Mouse (Mus musculus): ENCODE results near the gene Syn3. TPM values are rescaled to one million over a fixed set of nuclear protein-coding genes. Genes with fewer than 3 reads are reported as not detected.

Gene Syn3
- polyA plus RNA-seq, 1 experiment from 2014 or later = 4.0 TPM

DNA sequence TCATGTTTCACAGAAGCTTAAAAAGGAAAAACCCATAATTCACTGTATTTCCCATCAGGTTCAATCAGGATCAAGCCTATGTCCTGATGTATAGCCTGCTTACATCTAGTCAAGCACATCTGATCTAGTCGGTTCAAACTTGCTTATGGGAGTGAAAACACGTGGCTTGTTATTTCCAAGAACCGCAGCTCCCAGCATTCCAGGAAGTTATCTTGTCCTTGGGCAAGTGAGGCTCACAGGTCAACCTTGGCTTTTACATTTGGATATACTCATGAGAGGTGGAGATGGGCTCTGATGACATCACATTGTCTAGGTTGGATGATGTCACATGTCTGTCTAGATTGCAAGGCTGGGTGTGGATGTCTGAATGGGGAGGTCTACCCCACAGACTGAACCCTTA, 185.7 kb downstream of the Syn3 start:
- H3K4me2 ChIP-seq (ENCODE audit: low read depth, low read length) = no peak overlapping the region
- H3K9ac ChIP-seq (ENCODE audit: low read length) = no peak overlapping the region
- H3K4me1 ChIP-seq (ENCODE audit: control insufficient read depth, insufficient read depth, low read length) = peaks cover 5% of the 10 kb centered on the region; the same call in 1 of the 2 replicates
- no peak overlapping the region for H3K4me3 ChIP-seq (replicated peaks; ENCODE audit: low read length)
- no peaks in the 10 kb centered on the region for H3K36me3 ChIP-seq (ENCODE audit: control insufficient read depth, insufficient read depth, low read length)
- no peak overlapping the region for H3K27ac ChIP-seq (ENCODE audit: low read length)
- no peak for ATAC-seq (ENCODE audit: insufficient read depth, low FRiP score)
- H3K27me3 ChIP-seq (ENCODE audit: control insufficient read depth, insufficient read depth, low read length) = no peaks in the 10 kb centered on the region
- WGBS = 87% methylated on average over 3 of the region's 3 CpGs
- no peaks in the 10 kb centered on the region for H3K9me3 ChIP-seq (replicated peaks; ENCODE audit: control insufficient read depth, low read length)

DNA sequence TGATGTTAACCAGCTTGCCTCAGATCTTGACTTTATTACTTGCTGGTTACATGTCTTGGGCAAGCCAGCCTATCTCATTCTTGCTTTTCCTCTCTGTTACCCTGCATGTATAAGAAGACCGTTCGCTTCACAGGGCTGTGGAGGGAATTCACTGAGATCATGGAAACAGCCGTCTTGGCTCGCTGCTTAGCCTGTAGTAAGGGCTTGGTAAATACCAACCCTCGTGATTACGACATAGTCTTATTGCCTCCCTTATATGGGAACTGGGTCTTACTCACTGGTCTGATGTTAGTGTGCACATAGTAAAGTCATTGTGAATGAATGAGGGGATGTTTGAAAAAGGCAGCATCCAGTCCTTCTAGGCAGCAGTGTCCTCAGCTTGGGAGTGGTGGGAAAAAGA, 188.2 kb downstream of the Syn3 start:
- Histone ChIP-seq H3K4me2 (ENCODE audit: low read depth, low read length) (no peak overlapping the region), H3K4me1 (ENCODE audit: control insufficient read depth, insufficient read depth, low read length) (peaks cover 5% of the 10 kb centered on the region; the same call in 1 of the 2 replicates), H3K9me3 (replicated peaks; ENCODE audit: control insufficient read depth, low read length) (no peaks in the 10 kb centered on the region), H3K4me3 (replicated peaks; ENCODE audit: low read length) (no peak overlapping the region), H3K9ac (ENCODE audit: low read length) (no peak overlapping the region), H3K27ac (ENCODE audit: low read length) (peak overlapping the region; percentile 1; the same call in 1 of the 2 replicates), H3K27me3 (ENCODE audit: control insufficient read depth, insufficient read depth, low read length) (no peaks in the 10 kb centered on the region), H3K36me3 (ENCODE audit: control insufficient read depth, insufficient read depth, low read length) (no peaks in the 10 kb centered on the region)
- ATAC-seq (ENCODE audit: insufficient read depth, low FRiP score) = peak; percentile 77; the same call in 1 of the 2 replicates
- 38% methylated on average over 6 of the region's 6 CpGs for WGBS

DNA sequence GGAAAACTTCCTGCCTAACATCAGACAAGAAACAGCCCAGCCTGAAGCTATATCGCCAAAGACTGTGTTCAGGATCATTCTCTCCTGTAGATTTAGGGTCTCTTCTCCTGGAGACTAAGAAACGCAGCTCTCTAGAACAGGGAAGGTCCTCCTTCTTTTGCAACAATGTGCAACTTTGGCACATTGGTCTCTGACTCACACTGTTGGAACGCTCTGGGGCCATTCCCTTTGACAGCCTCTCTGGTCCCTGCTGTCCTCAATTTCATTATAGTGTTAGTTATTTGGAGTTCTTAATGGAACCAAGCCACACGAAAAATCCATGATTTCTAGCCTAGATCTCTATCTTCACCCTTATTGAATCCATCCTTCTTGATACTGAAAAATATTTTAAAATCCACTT, 191.5 kb downstream of the Syn3 start:
- Histone ChIP-seq H3K4me1 (ENCODE audit: control insufficient read depth, insufficient read depth, low read length) (peaks cover 13% of the 10 kb centered on the region), H3K27ac (ENCODE audit: low read length) (no peak overlapping the region), H3K4me2 (ENCODE audit: low read depth, low read length) (no peak overlapping the region), H3K27me3 (ENCODE audit: control insufficient read depth, insufficient read depth, low read length) (no peaks in the 10 kb centered on the region), H3K4me3 (replicated peaks; ENCODE audit: low read length) (no peak overlapping the region), H3K9me3 (replicated peaks; ENCODE audit: control insufficient read depth, low read length) (no peaks in the 10 kb centered on the region), H3K9ac (ENCODE audit: low read length) (no peak overlapping the region), H3K36me3 (ENCODE audit: control insufficient read depth, insufficient read depth, low read length) (no peaks in the 10 kb centered on the region)
- ATAC-seq (ENCODE audit: insufficient read depth, low FRiP score) = no peak
- 81% methylated on average over 4 of the region's 4 CpGs for WGBS

DNA sequence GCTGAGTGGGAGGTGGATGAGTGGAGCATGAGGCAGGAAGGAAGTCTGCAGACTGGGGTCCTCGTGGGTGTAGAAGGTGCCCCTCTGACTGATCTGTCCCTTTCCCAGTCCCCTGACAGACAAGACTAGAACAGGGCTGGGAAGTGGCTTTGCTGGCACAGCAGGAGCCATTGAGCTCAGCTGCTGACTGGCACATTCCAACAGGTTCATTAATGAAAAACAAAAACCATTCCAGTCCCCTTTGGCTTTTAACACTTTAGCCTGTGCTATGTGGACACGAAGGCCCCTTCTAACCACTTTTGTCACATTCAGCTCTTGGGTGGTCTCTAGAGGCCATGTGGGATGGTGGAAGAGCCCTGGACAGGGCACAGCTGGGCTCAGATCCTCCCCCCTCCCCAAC, 194.1 kb downstream of the Syn3 start:
- no peaks in the 10 kb centered on the region for H3K27me3 ChIP-seq (ENCODE audit: control insufficient read depth, insufficient read depth, low read length)
- H3K9me3 ChIP-seq (replicated peaks; ENCODE audit: control insufficient read depth, low read length) = no peaks in the 10 kb centered on the region
- H3K27ac ChIP-seq (ENCODE audit: low read length) = no peak overlapping the region
- H3K4me2 ChIP-seq (ENCODE audit: low read depth, low read length) = no peak overlapping the region
- H3K36me3 ChIP-seq (ENCODE audit: control insufficient read depth, insufficient read depth, low read length) = no peaks in the 10 kb centered on the region
- H3K4me3 ChIP-seq (replicated peaks; ENCODE audit: low read length) = no peak overlapping the region
- no peak for ATAC-seq (ENCODE audit: insufficient read depth, low FRiP score)
- H3K9ac ChIP-seq (ENCODE audit: low read length) = no peak overlapping the region
- peaks cover 18% of the 10 kb centered on the region for H3K4me1 ChIP-seq (ENCODE audit: control insufficient read depth, insufficient read depth, low read length)
- WGBS = 28% methylated on average over 2 of the region's 2 CpGs

DNA sequence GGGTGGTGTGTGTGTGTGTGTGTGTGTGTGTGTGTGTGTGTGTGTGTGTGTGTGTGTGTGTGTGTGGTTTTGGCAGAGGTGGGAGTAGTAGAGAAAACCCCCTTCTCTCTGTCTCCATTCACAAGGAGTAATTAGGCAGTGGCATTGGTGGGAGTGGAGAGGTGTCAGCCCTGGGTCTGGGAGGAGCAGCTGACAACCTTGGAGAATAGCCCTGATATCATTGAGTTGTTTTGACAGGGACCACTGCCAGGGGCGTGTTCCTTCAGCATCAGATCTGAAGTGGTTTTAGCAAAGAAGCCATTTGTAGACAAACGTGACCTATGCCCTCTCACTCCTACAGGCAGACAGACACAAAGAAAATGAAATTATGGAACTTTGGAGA, 195.2 kb downstream of the Syn3 start:
- 50% methylated on average over 2 of the region's 2 CpGs for WGBS
- Histone ChIP-seq H3K4me2 (ENCODE audit: low read depth, low read length) (peak overlapping the region; percentile 71; the same call in 1 of the 2 replicates), H3K4me3 (replicated peaks; ENCODE audit: low read length) (peak overlapping the region; percentile 68; the same call in 1 of the 2 replicates), H3K27ac (ENCODE audit: low read length) (no peak overlapping the region), H3K4me1 (ENCODE audit: control insufficient read depth, insufficient read depth, low read length) (peaks cover 18% of the 10 kb centered on the region), H3K27me3 (ENCODE audit: control insufficient read depth, insufficient read depth, low read length) (0 out of 2 replicates have a peak, but pooled peaks cover 5% of the 10 kb centered on the region), H3K9ac (ENCODE audit: low read length) (peak overlapping the region; percentile 81; the same call in 1 of the 2 replicates), H3K9me3 (replicated peaks; ENCODE audit: control insufficient read depth, low read length) (no peaks in the 10 kb centered on the region), H3K36me3 (ENCODE audit: control insufficient read depth, insufficient read depth, low read length) (no peaks in the 10 kb centered on the region)
- no peak for ATAC-seq (ENCODE audit: insufficient read depth, low FRiP score)

DNA sequence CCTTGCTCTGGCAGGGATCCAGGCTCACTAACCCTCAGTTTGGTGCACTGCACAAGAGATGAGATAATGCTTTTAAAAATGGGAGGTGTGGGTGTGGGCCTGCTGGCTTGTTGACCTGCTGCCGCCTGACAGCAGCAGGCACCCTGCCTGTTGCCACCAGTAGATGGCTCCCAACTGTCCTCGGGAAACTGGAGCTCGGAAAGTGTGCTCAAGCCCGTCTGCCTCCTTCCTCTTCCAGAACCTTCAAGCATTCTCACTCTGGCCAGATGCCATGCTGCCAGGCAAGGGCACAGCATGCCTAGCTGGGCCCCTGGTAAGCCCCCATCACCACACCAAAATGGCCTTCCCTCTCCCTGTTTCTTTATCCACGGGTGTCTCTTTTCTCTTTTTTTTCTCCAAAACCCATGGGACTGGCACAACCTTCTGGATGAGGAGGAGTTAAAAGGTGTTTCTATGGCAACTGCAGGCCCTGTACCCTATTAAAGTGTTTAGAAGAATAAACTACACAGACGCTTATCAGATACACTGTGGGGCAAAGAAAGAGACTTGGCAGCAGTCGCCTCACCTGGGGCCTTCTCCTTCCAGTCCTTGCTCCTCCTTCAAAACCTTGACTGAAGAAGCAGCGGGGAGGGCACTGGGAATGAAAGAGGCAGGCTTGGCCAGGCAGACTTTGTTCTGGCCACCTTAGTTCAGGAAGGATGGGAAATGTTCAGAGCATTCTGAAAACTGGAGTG, 195.8 kb downstream of the Syn3 start:
- WGBS = 18% methylated on average over 8 of the region's 8 CpGs
- ATAC-seq (ENCODE audit: insufficient read depth, low FRiP score) = peak; percentile 39; the same call in 1 of the 2 replicates
- Histone ChIP-seq H3K4me1 (ENCODE audit: control insufficient read depth, insufficient read depth, low read length) (peaks cover 18% of the 10 kb centered on the region), H3K36me3 (ENCODE audit: control insufficient read depth, insufficient read depth, low read length) (no peaks in the 10 kb centered on the region), H3K9me3 (replicated peaks; ENCODE audit: control insufficient read depth, low read length) (no peaks in the 10 kb centered on the region), H3K27ac (ENCODE audit: low read length) (peak overlapping the region; percentile 53; the same call in 1 of the 2 replicates), H3K27me3 (ENCODE audit: control insufficient read depth, insufficient read depth, low read length) (0 out of 2 replicates have a peak, but pooled peaks cover 5% of the 10 kb centered on the region), H3K4me2 (ENCODE audit: low read depth, low read length) (peak overlapping the region; percentile 71), H3K9ac (ENCODE audit: low read length) (peak overlapping the region; percentile 81; the same call in 1 of the 2 replicates), H3K4me3 (replicated peaks; ENCODE audit: low read length) (peak overlapping the region; percentile 68)

DNA sequence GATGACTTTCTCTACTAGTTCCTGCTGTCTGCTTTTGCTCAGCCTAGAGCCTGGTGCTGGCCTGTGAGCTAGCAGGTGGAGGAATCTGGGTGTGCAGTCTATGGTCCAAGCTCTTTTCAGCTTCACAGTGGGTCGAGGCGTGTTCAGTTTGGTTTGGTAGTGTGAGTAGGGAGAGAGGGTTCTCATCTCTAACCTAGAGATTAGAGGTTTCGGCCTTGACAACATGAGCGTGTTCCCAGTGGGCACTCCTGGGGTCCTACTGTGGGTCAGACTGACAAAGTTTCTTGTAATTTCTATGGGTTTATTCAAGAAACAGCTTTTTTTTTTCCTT, 196.4 kb downstream of the Syn3 start:
- ATAC-seq (ENCODE audit: insufficient read depth, low FRiP score) = no peak
- H3K4me3 ChIP-seq (replicated peaks; ENCODE audit: low read length) = peak overlapping the region; percentile 68
- H3K36me3 ChIP-seq (ENCODE audit: control insufficient read depth, insufficient read depth, low read length) = no peaks in the 10 kb centered on the region
- H3K27me3 ChIP-seq (ENCODE audit: control insufficient read depth, insufficient read depth, low read length) = 0 out of 2 replicates have a peak, but pooled peaks cover 5% of the 10 kb centered on the region
- H3K9me3 ChIP-seq (replicated peaks; ENCODE audit: control insufficient read depth, low read length) = no peaks in the 10 kb centered on the region
- 56% methylated on average over 4 of the region's 4 CpGs for WGBS
- peak overlapping the region; percentile 81 for H3K9ac ChIP-seq (ENCODE audit: low read length)
- peak overlapping the region; percentile 71 for H3K4me2 ChIP-seq (ENCODE audit: low read depth, low read length)
- peak overlapping the region; percentile 53 for H3K27ac ChIP-seq (ENCODE audit: low read length)
- H3K4me1 ChIP-seq (ENCODE audit: control insufficient read depth, insufficient read depth, low read length) = peaks cover 18% of the 10 kb centered on the region

DNA sequence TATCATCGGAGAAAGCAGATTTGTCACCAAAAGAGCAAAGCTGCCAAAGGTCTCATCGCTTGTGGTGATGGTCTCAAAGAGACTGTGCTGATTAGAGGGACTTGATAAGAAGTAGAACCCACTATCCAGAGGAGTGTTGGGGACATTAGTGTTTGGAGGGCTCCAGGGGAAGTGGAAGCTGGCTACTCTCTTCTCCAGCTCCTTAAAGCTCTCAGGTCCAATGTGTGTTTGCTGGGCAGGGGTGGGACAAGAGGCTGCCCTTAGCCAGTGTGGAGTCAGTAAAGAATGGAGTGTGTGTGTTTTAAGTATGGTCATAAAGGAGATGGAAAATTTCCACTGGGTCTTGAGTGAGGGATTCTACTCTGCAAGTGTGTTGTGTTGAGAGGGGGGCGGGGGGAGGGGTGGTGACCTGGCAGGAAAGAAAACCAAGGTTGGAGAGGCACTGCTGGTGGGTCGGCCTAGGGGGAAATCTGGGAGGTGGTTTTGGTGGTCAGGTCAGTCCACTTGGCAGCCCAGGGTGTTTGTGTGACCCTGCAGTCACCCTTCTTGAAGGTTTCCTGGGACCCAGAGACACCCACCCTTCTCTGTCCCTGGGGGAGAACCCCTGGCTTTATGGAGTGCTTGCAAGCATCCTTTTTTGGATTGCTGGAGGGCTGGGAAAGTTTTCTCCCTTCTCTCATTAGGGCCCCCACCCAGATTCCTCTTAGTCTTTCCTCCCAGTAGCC, 196.9 kb downstream of the Syn3 start:
- Histone ChIP-seq H3K4me3 (replicated peaks; ENCODE audit: low read length) (peak overlapping the region; percentile 68), H3K4me2 (ENCODE audit: low read depth, low read length) (peak overlapping the region; percentile 71), H3K9ac (ENCODE audit: low read length) (peak overlapping the region; percentile 81), H3K27me3 (ENCODE audit: control insufficient read depth, insufficient read depth, low read length) (0 out of 2 replicates have a peak, but pooled peaks cover 5% of the 10 kb centered on the region), H3K4me1 (ENCODE audit: control insufficient read depth, insufficient read depth, low read length) (peaks cover 18% of the 10 kb centered on the region), H3K36me3 (ENCODE audit: control insufficient read depth, insufficient read depth, low read length) (no peaks in the 10 kb centered on the region), H3K9me3 (replicated peaks; ENCODE audit: control insufficient read depth, low read length) (no peaks in the 10 kb centered on the region), H3K27ac (ENCODE audit: low read length) (peak overlapping the region; percentile 53)
- 33% methylated on average over 4 of the region's 4 CpGs for WGBS
- ATAC-seq (ENCODE audit: insufficient read depth, low FRiP score) = no peak

DNA sequence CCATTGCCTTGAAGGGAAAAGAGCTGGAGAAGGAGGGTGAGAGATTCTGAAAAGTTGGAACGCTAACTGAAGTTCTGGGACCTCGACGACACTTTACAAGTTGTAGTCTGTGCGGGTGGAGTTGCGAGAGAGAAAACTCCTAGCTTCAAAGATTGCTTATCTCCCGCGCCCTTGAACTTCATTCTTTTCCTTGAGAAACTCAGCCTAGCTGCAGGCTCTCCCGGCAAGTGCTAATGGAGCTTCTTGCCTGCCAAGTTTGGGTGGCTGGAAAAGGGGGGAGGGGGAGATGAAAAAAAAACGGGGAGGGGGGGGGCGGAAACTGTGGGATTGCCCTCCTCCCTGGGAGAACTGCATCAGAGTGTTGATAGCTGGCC, 197.6 kb downstream of the Syn3 start:
- H3K4me2 ChIP-seq (ENCODE audit: low read depth, low read length) = peak overlapping the region; percentile 71
- H3K27me3 ChIP-seq (ENCODE audit: control insufficient read depth, insufficient read depth, low read length) = 0 out of 2 replicates have a peak, but pooled peaks cover 5% of the 10 kb centered on the region
- peaks cover 18% of the 10 kb centered on the region for H3K4me1 ChIP-seq (ENCODE audit: control insufficient read depth, insufficient read depth, low read length)
- peak overlapping the region; percentile 68 for H3K4me3 ChIP-seq (replicated peaks; ENCODE audit: low read length)
- 0% methylated on average over 10 of the region's 10 CpGs for WGBS
- no peaks in the 10 kb centered on the region for H3K9me3 ChIP-seq (replicated peaks; ENCODE audit: control insufficient read depth, low read length)
- no peak for ATAC-seq (ENCODE audit: insufficient read depth, low FRiP score)
- peak overlapping the region; percentile 53 for H3K27ac ChIP-seq (ENCODE audit: low read length)
- no peaks in the 10 kb centered on the region for H3K36me3 ChIP-seq (ENCODE audit: control insufficient read depth, insufficient read depth, low read length)
- H3K9ac ChIP-seq (ENCODE audit: low read length) = peak overlapping the region; percentile 81

All from stomach, embryonic 16.5 days (tissue).